Mouse (Mus musculus): Measurements from ENCODE around the gene Aqp3.
A peak's percentile ranks its signal among the peaks of the same experiment; 100 is the strongest.

Gene Aqp3

DNA sequence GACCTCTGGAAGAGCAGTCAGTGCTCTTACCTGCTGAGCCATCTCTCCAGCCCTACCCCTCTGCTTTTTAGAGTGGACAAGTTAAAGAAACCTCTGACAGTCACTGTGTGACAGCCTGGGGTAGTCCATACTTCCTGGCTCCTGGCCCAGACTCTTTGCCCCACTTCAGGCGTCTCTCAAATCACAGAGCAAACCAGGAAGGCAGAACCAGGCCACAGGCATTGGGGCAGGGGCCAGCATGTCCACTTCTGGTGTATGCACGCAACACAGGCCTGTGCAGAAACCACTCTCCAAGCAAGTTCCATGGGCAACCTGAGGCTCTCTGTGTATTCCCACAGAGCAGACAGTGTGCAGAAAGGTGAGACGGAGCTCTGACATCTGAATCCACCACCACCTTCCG is 32.8 kb downstream of the Aqp3 start:
- no peak for DNase-seq (ENCODE audit: extremely low spot score, low read depth, low spot score)

DNA sequence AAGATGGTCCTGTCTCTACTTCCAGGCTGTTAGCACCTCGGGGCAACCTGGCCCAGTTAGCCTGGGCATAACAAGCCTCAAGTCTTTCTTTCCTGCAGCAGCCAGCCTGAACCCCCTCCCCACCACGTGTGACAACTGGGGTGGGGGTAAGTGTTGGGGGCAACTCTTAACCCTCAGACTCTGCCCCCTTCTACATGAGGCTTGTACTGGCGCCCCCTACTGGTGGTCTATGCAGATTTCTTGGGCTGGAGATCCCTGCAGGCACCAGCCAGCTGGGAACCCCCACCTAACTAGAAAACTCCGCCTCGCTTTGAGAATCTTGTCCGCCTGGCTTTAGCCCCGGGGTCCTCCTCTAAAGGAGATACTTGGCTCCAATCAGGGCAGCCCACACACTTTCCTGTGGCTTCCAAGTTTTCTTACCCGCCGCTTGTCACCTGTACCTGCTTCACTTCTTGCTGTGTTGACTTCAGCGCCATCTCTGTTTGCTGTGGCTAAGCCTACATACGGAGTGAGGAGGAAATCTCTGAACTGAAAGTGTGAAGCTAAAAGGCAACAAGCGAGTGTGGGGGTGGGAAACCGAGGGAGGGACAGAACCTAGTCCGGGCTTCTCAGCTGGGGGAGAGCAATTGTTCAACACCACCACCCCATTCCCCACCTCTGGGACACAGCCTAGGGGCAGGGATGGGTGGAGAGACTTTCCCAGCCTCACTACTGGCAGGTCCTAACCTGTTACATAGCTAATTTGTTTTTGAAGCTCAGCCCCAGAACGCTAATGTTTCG is 33.9 kb downstream of the Aqp3 start:
- DNase-seq (ENCODE audit: extremely low spot score, low read depth, low spot score), result no peak

- no peak for DNase-seq (ENCODE audit: extremely low spot score, low read depth, low spot score)
These were observed 34.6 kb downstream of the Aqp3 start for GRCm38 (mm10) chr4:41063351-41063750.

- no peak for DNase-seq (ENCODE audit: extremely low spot score, low read depth, low spot score)
These were observed 40.6 kb downstream of the Aqp3 start for GRCm38 (mm10) chr4:41057361-41057760.

- no peak for DNase-seq (ENCODE audit: extremely low spot score, low read depth, low spot score)
These were observed 41.1 kb downstream of the Aqp3 start for GRCm38 (mm10) chr4:41056742-41057332.

DNA sequence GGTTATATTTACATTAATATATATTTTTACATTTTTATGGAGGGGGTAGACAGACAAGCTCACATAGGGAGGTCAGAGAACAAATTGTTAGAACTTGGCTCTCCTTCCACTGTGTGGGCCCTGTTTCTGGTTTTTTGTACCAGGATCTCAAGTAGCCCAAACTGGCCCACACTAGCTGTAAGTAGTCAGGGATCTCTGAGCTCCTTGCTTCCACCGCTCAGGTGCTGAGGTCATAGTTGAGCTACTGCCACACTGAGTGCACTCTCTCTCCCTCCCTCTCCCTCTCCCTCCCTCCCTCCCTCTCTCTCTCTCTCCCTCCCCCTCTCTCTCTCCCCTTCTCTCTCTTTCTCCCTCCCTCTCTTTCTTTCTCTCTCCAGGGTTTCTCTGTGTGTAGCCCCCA is 41.7 kb downstream of the Aqp3 start:
- DNase-seq (ENCODE audit: extremely low spot score, low read depth, low spot score), result no peak

DNA sequence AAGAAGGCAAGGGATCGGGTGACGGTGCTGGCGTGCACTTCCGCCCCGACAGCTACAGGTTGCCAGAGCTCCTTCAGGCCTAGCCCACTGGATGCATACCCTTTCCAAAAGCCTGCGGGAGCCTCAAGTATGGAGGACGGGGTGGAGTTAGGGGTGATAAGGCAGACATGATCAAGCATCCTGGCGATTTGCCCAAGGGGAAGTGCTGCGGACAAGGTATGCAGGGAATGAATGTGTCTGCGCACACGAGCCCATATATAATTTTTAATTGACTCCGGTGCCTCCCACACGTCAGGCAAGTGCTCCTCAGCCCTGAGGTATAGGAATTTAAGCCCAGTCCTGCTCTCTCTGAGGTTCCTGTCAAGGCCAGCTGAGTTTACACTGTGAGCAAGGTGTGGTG is 42.9 kb downstream of the Aqp3 start:
- DNase-seq (ENCODE audit: extremely low spot score, low read depth, low spot score), result no peak

- no peak for DNase-seq (ENCODE audit: extremely low spot score, low read depth, low spot score)
These were observed 46.2 kb downstream of the Aqp3 start for GRCm38 (mm10) chr4:41051781-41052180.

DNA sequence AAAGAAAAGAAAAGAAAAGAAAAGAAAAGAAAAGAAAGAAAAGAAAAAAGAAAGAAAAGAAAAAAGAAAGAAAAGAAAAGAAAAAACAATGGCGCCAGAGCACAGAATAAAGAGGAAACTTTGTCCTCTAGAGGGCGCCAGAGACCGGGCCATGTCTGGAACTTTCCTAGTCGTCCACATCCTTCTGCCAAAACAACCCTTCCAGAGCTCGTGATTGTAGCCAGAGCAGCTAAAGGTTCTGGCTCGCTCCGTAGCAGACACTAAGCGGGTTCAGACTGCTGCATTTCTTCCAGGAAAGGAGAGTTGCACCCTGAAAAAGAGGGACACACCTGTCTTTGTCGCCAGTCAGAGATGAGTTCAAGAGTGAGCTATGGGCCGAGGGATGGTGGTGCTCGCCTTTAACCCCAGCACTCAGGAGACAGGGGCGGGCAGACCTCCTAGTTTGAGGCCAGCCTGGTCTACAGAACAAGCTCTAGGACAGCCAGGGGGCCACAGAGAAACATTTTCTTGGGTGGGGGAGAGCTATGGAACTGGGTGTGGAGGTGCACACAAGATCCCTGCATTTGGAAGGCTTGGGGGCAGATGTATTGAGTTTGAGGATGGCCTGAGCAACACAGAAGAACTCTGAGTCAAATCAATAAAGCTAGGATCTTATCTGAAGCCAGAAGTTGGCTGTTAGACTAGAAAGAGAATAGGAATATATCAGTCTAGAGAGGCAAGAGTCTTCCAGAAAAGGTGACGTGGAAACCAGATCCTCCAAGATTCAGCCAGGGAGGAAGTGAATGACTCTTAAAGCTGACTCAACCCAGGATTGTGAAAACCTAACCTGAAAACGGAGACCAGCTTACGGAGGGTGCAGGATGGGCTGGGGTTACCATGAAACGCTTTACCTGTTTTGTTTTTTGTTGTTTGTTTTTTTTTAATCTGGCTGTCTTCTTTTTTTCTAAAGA is 47.0 kb downstream of the Aqp3 start:
- peak; percentile 71 for DNase-seq (ENCODE audit: extremely low spot score, low read depth, low spot score)

- no peak for DNase-seq (ENCODE audit: extremely low spot score, low read depth, low spot score)
These were observed 49.1 kb downstream of the Aqp3 start for GRCm38 (mm10) chr4:41048926-41049325.

DNA sequence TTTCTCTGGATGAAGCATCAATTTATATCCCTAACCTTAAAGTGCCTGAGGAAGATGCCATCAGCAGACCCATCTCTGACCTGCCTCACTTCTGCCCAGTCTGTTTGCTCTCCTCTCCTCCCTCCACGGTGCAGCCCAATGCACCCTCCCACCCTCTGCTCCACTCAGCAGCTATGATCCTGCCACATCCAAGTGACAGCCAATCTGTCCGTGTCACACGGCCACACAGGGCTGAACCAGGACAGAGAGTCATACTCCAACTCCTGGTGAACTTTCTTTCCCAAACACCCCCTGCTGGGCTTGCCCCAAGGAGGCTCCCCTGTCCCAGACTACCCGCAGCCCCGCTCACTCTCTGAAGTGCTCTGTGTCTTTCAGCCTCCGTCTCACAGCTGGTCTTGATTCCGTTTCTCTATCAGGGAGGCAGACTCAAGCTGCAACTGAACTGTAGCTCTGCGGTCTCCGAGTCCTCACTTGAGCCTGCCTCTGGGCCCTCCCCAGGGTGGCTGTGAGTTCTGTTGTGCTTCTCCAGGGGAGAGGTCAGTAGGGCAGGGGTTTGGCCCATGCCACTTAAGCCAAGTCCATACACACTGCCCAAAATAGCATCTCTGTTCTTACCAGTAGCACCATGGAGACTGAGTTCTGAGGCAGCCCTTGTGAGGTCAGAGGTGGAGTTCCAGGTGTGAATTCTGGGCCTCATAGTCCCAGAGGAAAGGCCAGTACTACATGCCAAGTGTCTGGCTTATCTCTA is 50.3 kb downstream of the Aqp3 start, which contains the start of gene Aqp7:
Gene Aqp7 (minus strand): TSS at position 616 of the 748 bp plus-strand sequence.
- DNase-seq (ENCODE audit: extremely low spot score, low read depth, low spot score), result no peak

DNA sequence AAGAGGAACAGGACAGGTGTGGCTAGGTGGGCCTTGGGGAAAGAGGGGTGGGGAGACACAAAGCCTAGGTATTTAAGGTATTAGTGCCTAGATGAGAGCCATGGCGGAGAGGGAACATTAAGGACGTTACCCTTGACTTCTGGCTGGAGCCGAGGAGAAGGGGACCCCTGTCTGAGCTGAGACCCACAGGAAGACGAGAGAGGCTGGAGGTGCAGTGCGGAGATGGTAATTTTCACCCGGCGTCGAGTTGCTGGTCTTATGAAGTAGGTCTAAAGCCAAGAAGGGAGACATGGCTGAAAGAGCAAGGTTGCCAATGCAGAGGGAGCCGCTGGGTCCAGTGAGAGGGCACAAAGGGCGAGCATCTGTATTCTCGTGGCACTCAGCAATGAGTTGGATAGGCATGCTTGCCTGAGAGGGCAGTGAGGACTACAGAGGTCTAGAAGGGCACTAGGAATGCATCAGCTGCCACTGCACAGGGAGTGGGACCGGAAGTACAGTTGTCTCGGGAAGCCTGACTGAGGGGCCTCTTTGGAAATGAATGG is 51.7 kb downstream of the Aqp3 start:
- no peak for DNase-seq (ENCODE audit: extremely low spot score, low read depth, low spot score)

GRCm38 (mm10) chr4:41045288-41045687 is 52.7 kb downstream of the Aqp3 start:
- DNase-seq (ENCODE audit: extremely low spot score, low read depth, low spot score), result no peak

GRCm38 (mm10) chr4:41043961-41044360 is 54.0 kb downstream of the Aqp3 start:
- DNase-seq (ENCODE audit: extremely low spot score, low read depth, low spot score), result no peak

DNA sequence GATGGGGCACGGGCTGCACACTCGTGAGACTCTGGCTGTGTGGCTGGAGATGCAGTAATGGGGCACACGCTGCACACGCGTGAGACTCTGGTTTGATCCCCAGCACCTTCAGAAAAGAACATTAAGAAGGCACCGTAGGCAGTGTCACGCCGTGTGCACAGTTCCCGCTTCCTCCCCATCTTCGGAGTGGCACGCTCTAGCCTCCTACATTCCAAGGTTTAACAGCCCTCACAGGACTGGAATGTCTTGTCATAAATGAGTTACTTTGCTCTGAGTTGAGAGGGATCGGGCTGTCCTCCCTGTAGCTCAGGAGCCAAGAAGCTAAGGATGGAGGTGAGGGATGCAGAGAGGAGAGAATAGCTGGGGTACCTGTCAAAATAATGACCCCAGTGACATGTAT is 55.1 kb downstream of the Aqp3 start:
- no peak for DNase-seq (ENCODE audit: extremely low spot score, low read depth, low spot score)

Data from hindlimb bud, embryonic 11.5 days (tissue).